Mouse (Mus musculus) layer of hippocampus, adult 9-10 months (tissue): ENCODE data around the gene Naa30.
"Not testable (repeated sequence)": the region's sequence is repeated elsewhere in the genome, so short reads cannot be mapped to it uniquely, and the experiment has no call there.

Experiments
- DNase-seq: peaks from one replicate; pipeline ENCODE4 v3.0.0; 2022; ENCODE audit warnings: low spot score

Naa30 gene

DNA sequence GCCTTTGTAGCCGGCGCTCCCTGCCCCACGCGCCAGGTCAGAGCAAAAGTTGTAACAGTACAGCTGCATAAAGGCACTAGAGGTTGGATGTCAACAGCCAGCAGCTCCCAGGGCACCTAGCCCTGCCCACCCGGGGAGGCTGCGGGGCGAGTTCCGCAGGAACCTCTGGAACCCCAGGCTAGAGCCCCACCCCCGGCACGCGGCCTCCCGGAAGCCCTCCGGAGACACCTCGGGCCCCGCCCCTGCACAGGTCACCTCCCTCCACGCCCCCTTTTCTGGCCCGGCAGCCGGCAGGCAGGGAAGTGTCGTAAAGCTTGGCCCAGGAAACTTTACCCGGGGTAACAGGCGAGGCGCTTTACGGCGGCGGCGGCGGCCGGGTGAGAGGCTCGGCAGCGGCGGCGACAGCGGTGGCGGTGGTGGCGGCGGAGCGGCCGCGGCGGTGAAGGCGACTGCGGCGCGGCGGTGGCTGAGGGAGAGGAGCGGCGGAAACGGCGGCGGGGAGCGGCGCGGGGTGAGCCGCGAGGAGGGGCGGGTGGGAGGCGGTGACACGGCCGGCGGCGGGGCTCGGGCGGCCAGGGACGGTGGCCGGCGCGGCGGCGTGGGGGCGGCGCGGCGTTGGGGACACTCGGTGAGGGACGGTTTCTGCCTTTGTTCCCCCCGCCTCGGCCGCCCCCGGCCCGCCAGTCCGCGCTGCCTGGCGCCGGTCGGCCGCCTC, at the start of gene Naa30:
Naa30 (plus strand) TSS at position 360 of the 715 bp plus-strand sequence.
- DNase-seq, result peak; percentile 80

DNA sequence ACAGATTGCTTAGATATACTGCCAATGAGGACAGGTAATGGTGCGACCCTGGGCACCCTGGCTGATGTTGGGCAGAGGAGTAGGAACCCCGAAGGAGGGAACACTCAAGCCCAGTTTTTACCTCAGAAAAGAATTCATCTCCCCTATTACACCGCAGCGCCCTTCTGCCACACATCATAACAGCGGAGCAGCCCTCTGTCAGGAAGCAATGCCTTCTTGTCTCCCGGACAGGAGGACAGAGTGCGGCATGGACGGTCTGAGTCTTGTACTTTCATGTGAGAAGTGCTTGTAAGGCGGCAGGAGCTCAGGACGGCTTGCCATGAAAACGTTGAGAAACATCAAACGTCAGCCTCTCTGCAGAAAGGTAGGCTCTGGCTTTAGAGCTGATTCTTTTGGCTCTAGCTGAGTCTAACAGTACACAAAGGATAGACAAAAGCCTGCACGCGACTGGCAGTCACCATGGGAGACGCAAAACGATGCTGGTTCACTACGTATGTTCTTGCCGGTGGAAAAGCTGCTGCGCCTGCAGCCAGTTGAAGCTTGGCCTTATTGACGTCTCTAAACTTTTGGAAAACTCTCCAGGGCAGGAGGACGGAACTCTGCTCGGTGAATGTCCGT, 44.8 kb upstream of the Naa30 start:
- no peak for DNase-seq

DNA sequence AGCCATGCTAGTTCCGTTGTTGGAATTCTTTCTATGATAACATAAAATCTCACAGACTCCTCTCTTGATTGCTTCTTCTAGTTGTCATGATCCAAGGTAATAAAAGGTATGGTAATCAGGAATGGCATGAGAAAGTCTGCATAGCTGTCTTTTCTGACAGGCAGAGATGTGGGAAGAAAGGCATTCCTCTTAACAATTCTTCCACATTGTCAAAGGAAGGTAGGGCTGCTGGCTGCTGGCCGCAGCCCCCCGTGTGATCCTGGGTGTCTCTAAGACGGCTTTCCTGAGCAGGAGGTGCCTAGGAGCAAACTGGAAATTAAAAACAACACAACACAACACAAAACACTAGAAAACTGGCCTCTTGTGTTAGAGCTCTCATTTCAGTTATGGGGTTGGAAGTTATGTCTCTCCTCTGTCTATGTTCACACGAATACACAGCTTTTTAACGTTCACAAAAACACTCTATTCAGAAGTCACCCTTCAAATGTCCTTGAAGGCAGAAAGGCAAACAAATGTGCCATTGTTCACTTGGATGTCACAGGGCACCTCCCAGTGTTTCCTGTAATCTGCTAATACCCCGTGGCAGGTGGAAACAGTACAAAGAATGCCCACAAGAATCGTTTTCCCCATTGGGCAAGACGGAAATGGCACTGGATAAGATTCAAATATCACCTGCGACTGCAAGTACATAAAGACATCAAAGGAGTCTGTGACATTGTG, 43.3 kb upstream of the Naa30 start:
- no peak for DNase-seq

DNA sequence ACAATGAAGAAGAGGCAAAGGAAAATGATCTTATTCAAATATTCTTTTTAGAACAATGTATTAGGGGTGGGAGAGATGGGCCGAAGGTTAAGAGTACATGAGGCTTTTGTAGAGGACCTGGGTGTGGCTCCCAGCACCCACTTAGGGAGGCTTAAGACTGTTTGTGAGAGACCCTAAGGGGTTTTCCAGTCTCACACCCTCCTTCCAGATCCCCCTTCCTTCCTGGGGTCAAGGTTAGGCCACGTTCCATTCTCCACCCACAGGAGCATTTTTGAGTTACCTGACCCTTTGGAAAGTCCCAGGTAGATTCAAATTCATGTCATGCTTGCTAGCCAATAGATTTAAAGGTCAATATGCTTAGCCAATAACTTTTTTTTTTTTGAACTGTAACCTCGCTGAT, 39.6 kb upstream of the Naa30 start:
- DNase-seq, result no peak

DNA sequence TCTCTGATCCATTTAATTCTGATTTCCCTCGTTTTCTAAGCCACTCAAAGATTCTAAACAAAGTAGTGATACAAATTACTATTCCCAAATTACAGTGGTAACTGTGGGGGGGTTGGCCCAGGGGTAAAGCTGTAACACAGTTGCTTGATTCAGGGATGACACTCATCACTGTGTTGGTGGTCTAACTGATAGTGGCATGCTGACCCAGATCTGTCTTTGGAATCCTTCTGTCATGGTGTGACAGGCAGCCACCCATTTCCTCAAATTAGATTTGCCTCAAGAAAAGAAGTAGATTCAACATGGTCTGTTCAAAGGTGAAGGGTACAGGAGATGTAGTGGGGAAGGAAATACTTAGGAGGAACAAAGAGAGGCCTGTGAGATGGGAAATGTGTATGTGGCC, 33.9 kb upstream of the Naa30 start:
- no peak for DNase-seq

DNA sequence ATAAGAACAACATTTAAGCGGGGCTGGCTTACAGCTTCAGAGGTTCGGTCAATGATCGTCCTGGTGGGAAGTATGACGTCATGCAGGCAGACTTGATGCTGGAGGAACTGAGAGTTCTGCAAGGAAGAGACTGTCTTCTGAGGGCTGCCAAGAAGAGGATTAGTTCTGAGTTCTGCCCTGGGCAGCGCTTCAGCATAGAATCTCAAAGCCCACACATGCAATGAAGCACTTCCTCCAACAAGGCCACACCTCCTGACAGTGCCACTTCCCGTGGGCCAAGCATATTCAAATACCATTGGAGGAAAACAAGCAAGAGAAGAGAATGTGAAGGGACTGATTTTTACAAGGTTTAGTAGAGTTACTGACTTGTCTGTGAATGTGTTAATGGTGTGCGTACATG, 31.3 kb upstream of the Naa30 start:
- no peak for DNase-seq

DNA sequence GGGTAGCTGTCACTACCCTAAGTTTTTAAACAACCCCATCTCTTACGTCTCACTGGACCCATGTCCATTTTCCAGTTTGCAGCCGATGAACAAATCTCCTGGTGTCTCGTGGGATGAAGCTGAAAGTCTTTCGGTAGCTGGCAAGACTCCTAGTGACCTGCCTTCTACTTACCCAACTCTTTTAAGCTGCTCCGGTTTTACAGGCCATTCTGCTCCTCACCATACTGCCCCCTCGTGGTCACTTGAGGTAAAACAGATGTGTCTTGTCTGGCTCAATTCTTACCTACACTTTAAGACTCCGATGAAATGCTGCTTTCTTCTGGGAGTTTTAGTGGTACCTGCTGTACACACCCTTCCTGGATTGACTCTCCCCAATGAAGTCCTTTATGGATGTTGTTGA, 18.2 kb upstream of the Naa30 start:
- peak; percentile 33 for DNase-seq

DNA sequence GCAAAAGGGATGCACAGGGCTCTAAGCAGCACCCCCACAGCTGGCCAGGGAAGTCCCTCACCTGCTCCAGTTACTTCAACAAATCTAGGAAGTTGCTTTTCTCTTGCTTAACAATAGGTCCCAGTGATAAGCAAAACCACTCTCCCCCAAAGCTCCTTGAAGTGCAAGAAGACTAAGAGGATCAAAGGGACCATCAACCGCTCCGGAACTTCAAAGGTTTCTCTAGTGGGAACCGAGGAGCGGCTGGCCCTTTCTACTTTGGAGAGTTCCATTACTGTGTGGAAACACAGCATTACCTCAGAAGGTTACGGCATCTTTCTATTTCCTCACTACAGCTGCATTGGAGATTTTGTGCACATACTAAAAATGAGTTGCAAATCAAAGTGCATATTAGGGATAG, 16.5 kb upstream of the Naa30 start:
- DNase-seq, result no peak

DNA sequence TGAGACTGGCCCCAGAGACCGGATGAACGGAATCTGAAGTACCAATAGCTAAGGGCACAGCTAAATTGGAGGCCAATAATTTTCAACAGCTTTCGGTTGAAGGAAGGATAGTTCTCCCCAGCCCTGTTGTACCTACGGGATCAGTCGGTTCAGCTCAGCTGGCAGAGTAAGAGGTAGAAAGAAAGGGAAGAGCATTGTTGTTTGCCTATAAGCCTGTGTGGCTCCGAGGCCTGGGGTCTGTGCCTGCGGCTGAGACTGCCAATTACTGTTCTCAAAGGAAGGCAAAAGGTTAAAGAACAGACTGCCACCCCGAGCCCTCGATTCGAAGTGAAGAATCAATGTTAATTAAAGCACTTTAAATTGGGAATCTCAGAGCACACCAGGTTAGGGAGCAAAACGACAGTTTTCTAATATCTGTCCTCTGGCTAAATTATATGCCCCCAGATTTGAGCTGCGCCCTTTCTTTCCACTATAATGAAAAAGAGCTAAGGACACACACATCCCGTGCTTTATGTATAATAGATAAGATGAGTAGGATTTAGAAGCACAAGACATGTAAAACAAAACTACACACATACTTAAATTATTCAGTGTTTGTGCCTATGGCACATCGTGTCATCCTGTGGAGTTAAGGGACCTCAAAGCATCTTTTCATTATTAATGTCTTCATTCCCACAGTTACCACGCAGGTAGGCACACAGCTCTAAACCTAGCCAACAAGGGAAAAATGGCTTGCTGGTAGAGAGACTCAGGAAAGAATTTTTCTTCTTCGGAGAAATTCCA, 13.7 kb upstream of the Naa30 start:
- DNase-seq, result no peak

DNA sequence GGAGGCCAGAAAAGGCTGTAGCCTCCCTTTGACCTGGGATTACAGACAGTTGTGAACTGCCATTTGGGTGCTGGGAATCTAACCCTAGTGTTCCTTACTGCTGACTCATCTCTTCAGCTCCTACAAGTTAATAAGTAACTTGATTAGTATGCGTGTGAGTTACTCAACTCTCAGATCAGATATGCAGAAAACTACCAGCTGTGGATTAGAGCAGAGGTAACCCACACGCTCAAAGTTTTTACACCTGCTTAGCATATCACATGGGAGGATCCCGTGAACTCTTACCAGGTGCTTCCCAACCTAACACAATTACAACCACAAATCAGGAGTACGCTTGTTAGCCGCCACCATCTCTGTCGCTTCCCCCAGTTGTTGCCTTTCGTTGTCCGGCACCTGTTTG, 740 bp upstream of the Naa30 start:
- no peak for DNase-seq

DNA sequence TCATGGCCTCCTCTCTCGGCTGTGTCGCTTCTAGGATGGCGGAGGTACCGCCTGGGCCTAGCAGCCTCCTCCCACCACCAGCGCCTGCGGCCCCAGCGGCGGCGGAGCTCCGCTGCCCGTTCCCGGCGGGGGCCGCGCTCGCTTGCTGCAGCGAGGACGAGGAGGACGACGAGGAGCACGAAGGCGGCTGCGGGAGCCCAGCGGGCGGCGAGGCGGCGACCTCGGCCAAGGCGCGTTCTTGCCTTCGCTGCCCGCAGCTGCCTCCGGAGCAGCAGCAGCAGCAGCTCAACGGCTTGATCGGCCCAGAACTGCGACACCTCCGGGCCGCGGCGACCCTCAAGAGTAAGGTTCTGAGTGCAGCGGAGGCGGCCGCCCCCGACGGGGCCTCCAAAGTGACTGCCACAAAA, 559 bp downstream of the Naa30 start:
- no peak for DNase-seq

DNA sequence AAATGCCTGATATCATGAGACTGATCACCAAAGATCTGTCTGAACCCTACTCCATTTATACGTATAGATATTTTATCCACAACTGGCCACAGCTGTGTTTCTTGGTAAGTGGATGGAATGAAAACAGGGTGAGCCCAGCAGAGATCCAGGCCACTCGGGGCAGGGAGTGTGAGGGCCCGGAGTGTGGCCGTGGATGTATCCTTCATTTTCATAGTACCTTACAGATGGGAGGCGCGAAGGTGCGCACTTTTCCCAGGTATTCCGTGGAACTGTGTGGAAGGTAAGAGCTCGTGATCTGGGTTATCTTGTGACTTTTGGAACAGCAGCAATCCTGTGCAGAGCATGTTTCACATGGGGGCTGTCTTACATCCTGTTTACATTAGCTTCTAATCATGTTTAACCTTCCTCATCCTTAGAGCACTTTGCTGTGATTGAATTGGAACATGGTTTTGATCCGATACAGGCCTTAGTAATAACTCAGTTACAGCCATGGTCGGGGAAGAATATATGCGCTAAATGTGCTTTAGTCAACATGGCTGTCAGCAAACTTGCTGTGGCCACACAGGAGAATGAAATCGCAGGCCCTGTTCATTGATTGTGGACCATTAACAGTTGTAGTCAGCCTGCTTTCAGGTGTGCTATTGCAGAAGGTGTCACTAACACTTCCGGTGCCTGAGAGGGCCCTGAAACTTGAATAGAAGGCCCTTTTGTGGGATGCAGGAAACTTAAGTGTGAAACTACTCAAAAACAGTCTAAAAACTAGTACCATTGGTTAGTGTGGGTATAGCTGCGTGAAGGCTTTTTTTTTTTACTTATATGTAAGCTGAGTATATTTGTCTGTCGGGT, 1.5 kb downstream of the Naa30 start:
- DNase-seq, result no peak

DNA sequence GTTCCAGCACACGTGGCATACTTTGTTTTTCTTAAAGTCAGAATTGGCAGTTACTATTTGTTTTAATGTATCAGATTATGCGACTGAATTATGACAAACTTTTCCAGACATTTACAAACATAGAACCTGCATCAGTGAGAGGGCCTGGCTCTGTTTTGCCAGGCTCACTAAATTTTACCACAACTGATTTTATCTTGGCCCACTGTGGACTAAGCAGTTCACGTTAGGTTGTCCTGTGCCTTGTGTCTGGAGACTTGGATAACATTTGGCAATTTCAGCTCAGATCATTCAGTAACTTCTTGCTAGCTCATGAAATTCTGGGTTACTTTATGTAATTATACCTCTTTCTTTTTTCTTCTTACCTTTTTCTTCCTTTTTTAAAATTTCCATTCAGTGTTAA, 7.7 kb downstream of the Naa30 start:
- DNase-seq, result no peak

DNA sequence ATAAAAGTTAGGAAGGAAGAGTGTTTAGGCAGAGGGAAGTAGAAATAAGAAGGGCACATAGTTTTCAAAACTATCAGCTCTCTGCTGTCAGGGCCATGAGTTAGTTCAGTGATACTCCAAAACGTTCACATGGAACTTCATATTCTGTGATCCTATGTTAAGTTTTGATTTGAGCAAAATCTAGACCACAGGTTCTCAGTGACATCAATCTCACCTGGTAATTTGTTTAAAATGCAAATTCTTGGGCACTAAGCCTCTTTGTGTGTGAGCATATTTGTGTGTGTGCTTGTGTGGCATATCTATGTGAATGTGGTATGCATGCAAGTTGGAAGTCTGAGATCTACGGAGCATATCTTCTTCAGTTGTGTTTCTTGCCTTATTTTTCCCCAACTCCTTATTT, 14.2 kb downstream of the Naa30 start:
- no peak for DNase-seq

DNA sequence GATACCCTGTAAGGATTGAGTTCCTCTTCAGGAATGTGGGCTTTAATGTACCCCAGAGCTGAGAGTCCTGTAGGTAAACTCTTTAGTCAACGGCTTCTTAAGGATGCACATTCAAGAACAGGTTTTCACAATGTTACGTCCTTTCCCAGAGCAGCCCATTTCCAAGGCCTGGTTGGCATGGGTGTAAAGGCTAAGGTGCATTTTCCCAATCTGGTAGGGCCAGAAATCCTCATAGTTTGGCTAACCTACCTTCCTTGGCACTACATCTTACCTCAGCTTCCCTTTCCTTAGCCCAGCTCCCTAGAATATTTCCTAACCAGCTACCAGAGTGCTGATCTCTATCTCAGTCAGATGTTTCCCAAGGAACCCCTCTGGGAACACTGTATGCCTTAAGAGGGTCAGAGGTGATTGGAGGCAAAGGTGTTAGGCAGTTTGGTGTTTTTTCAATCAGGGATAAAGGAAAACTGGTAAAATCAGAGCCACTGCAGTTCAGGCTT, 25.1 kb downstream of the Naa30 start:
- DNase-seq, result no peak

DNA sequence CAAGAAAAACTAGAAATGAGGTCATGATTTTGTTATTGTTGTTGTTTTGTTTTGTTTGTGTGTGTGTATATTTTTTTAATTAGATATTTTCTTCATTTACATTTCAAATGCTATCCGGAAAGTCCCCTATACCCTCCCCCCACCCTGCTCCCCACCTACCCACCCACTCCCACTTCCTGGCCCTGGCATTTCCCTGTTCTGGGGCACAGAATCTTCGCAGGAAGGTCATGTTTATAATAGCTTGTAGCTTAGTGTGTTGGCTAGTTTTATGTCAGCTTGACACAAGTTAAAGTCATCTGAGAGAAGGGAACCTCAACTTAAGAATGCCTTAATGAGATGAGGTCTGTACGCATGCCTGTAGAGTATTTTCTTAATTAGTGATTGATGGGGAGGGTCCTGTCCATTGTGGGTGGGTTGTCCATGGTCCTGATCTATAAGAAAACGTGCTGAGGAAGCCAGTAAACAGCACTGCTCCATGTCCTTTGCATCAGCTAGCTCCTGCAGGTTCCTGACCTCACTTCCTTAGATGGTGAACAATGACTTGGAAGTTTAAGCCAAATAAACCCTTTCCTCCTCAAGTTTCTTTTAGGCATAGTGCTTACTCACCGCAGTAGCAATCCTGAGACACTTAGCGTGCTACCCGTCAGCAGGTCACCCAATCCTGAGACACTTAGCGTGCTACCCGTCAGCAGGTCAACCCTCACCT, 29.2 kb downstream of the Naa30 start:
- no peak for DNase-seq

DNA sequence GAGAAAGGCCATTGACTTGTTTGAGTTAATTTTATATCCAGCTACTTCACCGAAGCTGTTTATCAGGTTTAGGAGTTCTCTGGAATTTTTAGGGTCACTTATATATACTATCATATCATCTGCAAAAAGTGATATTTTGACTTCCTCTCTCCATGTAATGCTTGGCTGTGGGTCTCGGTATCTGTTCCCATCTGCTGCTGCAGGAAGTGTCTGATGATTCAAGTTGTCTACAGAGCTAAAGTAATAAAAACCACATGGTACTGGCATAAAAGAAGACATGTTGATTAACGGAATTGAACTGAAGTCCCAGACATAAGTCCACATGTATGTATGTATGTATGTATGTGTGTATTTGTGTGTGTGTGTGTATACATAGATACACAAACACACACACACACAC, 38.2 kb downstream of the Naa30 start:
- DNase-seq, result not testable (repeated sequence)

DNA sequence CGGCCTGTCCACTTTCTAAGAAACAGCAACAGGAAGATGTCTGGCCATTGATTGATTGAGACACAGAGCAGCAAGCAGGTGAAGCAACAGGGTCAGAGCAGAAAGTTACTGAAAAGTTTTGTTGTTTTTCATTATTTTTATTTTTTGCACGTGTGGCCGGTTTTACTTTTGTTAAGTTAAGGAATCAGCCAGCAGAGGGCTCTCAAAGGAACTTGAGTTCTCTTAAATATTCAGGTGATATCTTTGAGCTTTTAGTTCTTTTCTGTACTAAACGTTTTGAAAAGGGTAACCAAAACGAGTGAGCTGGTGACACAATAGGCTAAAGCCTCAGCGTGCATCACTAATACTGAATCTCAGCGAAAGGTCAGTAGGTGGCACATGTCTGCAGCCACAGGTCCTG, 46.7 kb downstream of the Naa30 start:
- DNase-seq, result no peak

DNA sequence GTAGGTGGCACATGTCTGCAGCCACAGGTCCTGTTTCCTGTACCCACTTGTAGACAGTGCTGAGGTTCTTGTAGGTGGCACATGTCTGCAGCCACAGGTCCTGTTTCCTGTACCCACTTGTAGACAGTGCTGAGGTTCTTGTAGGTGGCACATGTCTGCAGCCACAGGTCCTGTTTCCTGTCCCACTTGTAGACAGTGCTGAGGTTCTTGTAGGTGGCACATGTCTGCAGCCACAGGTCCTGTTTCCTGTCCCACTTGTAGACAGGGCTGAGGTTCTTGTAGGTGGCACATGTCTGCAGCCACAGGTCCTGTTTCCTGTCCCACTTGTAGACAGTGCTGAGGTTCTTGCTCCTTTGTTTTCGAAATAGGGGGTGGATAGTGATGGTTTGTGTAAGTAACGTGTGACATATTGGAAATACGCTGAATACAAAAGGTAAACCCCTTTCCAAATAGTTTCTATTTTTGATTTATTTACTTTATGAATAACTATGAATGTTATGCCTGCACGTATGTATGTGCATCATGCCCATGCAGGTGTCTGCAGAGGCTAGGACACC, 47.5 kb downstream of the Naa30 start:
- not testable (repeated sequence) for DNase-seq

DNA sequence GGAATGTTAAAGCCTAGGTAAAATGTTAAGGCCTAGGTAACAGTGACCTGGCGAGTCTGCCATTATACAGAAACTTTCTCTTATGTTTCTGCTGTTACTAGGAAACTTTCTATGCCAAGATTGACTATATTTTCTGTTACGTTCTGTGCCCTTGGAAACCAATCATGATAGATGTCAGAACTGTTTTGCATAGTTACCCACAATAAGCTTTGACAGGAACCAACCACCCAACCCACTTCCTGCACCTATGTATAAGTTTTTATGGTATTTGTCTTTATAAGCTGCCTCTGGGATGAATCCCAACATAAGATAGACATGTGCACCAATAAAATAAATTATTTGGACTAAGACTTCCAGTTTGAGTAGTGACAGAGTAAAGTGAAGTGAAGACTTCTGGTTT, 49.7 kb downstream of the Naa30 start:
- no peak for DNase-seq

DNA sequence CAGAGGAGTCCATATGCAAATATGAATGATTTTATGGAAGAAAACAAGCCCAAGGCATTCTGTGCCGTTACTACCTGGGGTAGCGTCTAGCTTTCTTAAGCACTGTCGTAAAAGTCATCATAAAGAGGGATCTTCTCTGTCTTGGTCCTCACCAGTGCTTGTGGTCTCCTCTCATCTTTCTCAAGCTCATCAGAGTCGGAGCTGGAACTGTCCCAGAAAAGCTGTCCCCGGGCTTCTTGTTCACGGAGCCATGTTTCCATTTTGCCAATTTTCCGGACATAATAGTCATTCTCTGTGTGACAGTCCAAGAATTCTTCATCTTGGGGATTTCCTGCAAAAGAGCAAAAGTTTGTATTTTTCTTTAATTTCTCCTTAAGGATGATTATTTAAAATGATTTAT, 54.4 kb downstream of the Naa30 start:
- DNase-seq, result no peak
